Mouse (Mus musculus): ENCODE measurements around the gene L3mbtl4. TPM values are rescaled to one million over a fixed set of nuclear protein-coding genes. Genes with fewer than 3 reads are reported as not detected.

The L3mbtl4 gene
- polyA plus RNA-seq, 1 experiment from 2014 or later: 0.32 TPM

DNA sequence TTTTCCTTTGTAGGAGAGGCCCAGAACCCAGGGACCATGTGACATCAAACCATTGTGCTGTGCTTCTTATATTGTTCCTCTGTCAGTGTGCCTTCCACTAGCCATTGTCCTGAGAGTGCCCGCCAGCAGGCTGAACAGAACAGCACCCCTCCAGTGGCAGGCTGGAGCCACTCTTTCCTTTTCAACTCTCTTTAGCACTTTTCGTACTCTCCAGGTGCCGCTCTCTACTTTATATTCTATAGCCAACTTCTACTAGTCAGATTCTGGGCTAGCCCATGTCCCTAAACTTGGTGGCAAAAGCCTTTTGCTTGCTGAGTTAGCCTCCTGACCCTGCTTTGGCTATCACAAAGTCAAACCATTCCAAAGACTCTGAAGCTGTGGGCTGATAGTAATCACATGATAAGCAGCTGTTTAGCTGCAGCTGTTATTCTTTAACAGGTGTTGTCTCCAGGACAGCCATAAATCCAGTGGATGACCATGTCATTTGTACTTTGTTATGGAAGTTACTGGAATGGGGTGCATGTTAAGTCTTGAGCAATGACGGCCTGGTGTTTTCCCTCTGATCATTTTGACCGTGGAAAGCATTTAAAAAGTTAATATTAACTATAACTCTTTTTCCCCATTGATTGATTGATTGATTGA lies 38.8 kb downstream of the L3mbtl4 start:
- Histone ChIP-seq H3K27ac (ENCODE audit: low read depth) (no peak overlapping the region), H3K36me3 (ENCODE audit: insufficient read depth) (no peaks in the 10 kb centered on the region), H3K4me1 (ENCODE audit: insufficient read depth) (no peaks in the 10 kb centered on the region), H3K4me3 (ENCODE audit: low read depth, low read length) (no peak overlapping the region), H3K9me3 (ENCODE audit: low read depth, low read length) (no peaks in the 10 kb centered on the region), H3K27me3 (ENCODE audit: insufficient read depth, low read length) (no peaks in the 10 kb centered on the region), H3K4me2 (no peak overlapping the region), H3K9ac (no peak overlapping the region)
- ATAC-seq (ENCODE audit: insufficient read depth) (no peak), DNase-seq (no peak)
- TF ChIP-seq CTCF (IDR thresholded peaks at IDR 0.05; ENCODE audit: low read depth): no peak
- 84% methylated on average over 5 of the region's 5 CpGs for WGBS

DNA sequence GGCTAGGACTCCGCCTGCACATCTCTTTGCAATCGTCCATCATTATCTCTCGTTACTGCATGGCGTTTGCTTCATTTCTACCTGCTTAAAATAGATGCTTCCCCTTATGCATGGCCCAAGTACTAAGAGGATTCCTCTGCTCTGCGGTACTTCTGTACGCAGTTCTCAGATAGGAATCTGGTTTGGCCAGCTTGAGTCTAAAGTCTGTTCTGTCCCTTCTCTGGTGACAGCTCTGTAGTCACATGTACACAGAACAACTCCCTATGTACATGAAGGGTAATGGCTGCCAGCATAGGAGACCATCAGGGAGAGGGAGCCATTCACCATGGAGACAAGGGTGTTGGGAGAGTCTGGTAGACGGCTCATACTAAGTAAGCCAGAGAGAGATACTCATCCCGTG lies 47.3 kb downstream of the L3mbtl4 start:
- no peak overlapping the region for H3K9ac ChIP-seq
- H3K36me3 ChIP-seq (ENCODE audit: insufficient read depth): no peaks in the 10 kb centered on the region
- 77% methylated on average over 8 of the region's 8 CpGs for WGBS
- H3K27me3 ChIP-seq (ENCODE audit: insufficient read depth, low read length): no peaks in the 10 kb centered on the region
- no peaks in the 10 kb centered on the region for H3K9me3 ChIP-seq (ENCODE audit: low read depth, low read length)
- no peaks in the 10 kb centered on the region for H3K4me1 ChIP-seq (ENCODE audit: insufficient read depth)
- DNase-seq: no peak
- no peak for ATAC-seq (ENCODE audit: insufficient read depth)
- no peak for TF ChIP-seq CTCF (IDR thresholded peaks at IDR 0.05; ENCODE audit: low read depth)
- no peak overlapping the region for H3K4me3 ChIP-seq (ENCODE audit: low read depth, low read length)
- no peak overlapping the region for H3K4me2 ChIP-seq
- no peak overlapping the region for H3K27ac ChIP-seq (ENCODE audit: low read depth)

DNA sequence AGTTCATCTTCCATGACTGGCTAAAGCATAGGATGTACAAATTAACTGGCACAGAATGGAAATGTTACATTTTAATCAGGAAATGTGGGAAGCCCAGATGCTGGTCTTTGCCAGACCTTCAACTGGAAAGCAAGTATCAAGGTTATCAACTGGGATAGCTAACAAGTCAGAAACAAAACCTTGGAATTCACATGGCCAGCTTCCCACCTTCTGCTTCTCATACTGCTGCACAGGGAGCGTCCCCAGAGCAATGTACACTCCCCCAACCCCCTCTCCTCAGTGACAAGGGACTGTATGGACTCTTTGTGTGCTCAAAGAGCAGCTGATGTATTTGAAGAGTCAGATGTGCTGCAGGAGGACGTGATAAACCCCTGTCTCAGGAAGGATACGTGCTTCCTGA lies 49.0 kb downstream of the L3mbtl4 start:
- Histone ChIP-seq H3K9ac (no peak overlapping the region), H3K27ac (ENCODE audit: low read depth) (no peak overlapping the region), H3K4me3 (ENCODE audit: low read depth, low read length) (no peak overlapping the region), H3K27me3 (ENCODE audit: insufficient read depth, low read length) (no peaks in the 10 kb centered on the region), H3K4me1 (ENCODE audit: insufficient read depth) (no peaks in the 10 kb centered on the region), H3K9me3 (ENCODE audit: low read depth, low read length) (no peaks in the 10 kb centered on the region), H3K4me2 (no peak overlapping the region), H3K36me3 (ENCODE audit: insufficient read depth) (no peaks in the 10 kb centered on the region)
- TF ChIP-seq CTCF (IDR thresholded peaks at IDR 0.05; ENCODE audit: low read depth): no peak
- DNase-seq (no peak), ATAC-seq (ENCODE audit: insufficient read depth) (no peak)
- WGBS: 39% methylated on average over 3 of the region's 3 CpGs

DNA sequence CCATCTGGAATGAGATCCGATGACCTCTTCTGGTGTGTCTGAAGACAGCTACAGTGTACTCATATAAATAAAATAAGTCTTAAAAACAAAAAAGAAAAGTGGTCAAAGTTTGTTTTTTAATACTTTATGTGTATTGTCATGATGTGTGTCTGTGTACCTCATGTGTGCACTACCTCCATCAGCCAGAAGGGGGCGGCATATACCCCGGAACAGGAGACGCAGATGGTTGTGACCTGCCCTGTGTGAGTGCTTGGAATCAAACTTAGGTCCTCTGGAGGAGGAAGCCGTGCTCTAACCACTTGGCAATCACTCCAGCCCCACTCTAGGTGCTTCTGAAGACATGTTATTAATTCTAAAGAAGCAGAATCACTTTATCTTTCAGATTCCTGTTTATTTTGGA lies 58.6 kb downstream of the L3mbtl4 start:
- no peak for ATAC-seq (ENCODE audit: insufficient read depth)
- TF ChIP-seq CTCF (IDR thresholded peaks at IDR 0.05; ENCODE audit: low read depth): peak; percentile 20; the same call in 1 of the 2 replicates
- Histone ChIP-seq H3K9ac (no peak overlapping the region), H3K27me3 (ENCODE audit: insufficient read depth, low read length) (no peaks in the 10 kb centered on the region), H3K4me2 (no peak overlapping the region), H3K4me1 (ENCODE audit: insufficient read depth) (no peaks in the 10 kb centered on the region), H3K36me3 (ENCODE audit: insufficient read depth) (no peaks in the 10 kb centered on the region), H3K27ac (ENCODE audit: low read depth) (no peak overlapping the region), H3K4me3 (ENCODE audit: low read depth, low read length) (no peak overlapping the region), H3K9me3 (ENCODE audit: low read depth, low read length) (no peaks in the 10 kb centered on the region)
- WGBS: 79% methylated on average over 5 of the region's 5 CpGs
- DNase-seq: no peak

DNA sequence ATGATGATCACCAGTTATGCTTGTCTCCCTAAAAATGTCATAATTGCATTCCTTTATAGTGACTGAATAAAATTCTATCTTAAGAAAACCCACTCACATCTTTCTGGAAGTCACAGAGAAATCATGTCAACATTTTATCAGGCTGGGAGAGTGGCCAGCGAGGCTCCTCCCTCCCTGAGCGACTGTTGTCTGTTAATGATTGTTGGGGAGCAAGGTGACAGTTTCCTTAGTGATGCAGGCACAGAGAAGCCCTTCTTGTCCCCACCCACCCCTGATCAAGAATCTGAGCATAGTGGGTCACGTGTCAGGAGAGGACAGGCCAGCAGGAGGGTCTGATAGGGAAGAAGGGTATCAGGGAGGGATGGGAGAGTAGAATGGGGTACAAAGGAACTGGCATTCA lies 59.8 kb downstream of the L3mbtl4 start:
- no peak overlapping the region for H3K9ac ChIP-seq
- no peaks in the 10 kb centered on the region for H3K36me3 ChIP-seq (ENCODE audit: insufficient read depth)
- DNase-seq (no peak), ATAC-seq (ENCODE audit: insufficient read depth) (no peak)
- H3K4me1 ChIP-seq (ENCODE audit: insufficient read depth): no peaks in the 10 kb centered on the region
- no peaks in the 10 kb centered on the region for H3K9me3 ChIP-seq (ENCODE audit: low read depth, low read length)
- H3K27ac ChIP-seq (ENCODE audit: low read depth): no peak overlapping the region
- WGBS: 30% methylated on average over 3 of the region's 3 CpGs
- no peak for TF ChIP-seq CTCF (IDR thresholded peaks at IDR 0.05; ENCODE audit: low read depth)
- no peaks in the 10 kb centered on the region for H3K27me3 ChIP-seq (ENCODE audit: insufficient read depth, low read length)
- H3K4me2 ChIP-seq: no peak overlapping the region
- no peak overlapping the region for H3K4me3 ChIP-seq (ENCODE audit: low read depth, low read length)

GRCm38 (mm10) chr17:68338917-68339553 lies 65.4 kb downstream of the L3mbtl4 start:
- WGBS: 61% methylated on average over 3 of the region's 3 CpGs
- Histone ChIP-seq H3K36me3 (ENCODE audit: insufficient read depth) (no peaks in the 10 kb centered on the region), H3K4me1 (ENCODE audit: insufficient read depth) (no peaks in the 10 kb centered on the region), H3K4me3 (ENCODE audit: low read depth, low read length) (no peak overlapping the region), H3K4me2 (no peak overlapping the region), H3K27ac (ENCODE audit: low read depth) (no peak overlapping the region), H3K27me3 (ENCODE audit: insufficient read depth, low read length) (no peaks in the 10 kb centered on the region), H3K9ac (no peak overlapping the region), H3K9me3 (ENCODE audit: low read depth, low read length) (no peaks in the 10 kb centered on the region)
- ATAC-seq (ENCODE audit: insufficient read depth) (no peak), DNase-seq (no peak)
- TF ChIP-seq CTCF (IDR thresholded peaks at IDR 0.05; ENCODE audit: low read depth): no peak

DNA sequence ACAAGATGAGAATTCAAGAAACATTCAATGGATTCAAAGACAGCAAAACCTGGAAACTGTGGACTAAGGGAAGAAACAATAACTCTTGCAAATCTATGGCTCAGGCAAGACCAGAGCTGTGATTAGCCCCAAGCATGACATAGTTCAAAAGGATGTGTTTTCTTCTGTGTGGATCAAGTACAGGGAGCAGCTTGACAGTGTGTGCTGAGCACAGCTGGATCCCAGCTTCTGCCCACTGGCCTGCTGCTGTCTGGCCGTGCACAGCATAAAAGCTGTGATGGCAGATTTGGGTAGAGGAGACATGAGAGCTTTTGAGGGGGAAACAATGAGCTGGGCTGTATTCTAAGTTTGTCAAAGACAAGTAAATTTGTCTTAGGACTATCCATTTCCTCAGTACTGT lies 84.1 kb downstream of the L3mbtl4 start:
- H3K27me3 ChIP-seq (ENCODE audit: insufficient read depth, low read length): no peaks in the 10 kb centered on the region
- no peaks in the 10 kb centered on the region for H3K9me3 ChIP-seq (ENCODE audit: low read depth, low read length)
- no peak overlapping the region for H3K4me2 ChIP-seq
- H3K4me3 ChIP-seq (ENCODE audit: low read depth, low read length): no peak overlapping the region
- 46% methylated on average over 1 of the region's 1 CpGs for WGBS
- H3K36me3 ChIP-seq (ENCODE audit: insufficient read depth): no peaks in the 10 kb centered on the region
- DNase-seq: no peak
- no peak overlapping the region for H3K27ac ChIP-seq (ENCODE audit: low read depth)
- ATAC-seq (ENCODE audit: insufficient read depth): no peak
- no peak for TF ChIP-seq CTCF (IDR thresholded peaks at IDR 0.05; ENCODE audit: low read depth)
- H3K4me1 ChIP-seq (ENCODE audit: insufficient read depth): no peaks in the 10 kb centered on the region
- no peak overlapping the region for H3K9ac ChIP-seq

Data from lung, embryonic 14.5 days (tissue).